Mouse (Mus musculus) layer of hippocampus, adult 8-10 months (tissue): ENCODE data around the gene Ntf5. TPM values are rescaled to one million over a fixed set of nuclear protein-coding genes. Genes with fewer than 3 reads are reported as not detected.
"Not testable (repeated sequence)": the region's sequence is repeated elsewhere in the genome, so short reads cannot be mapped to it uniquely, and the experiment has no call there.

Experiments used
- DNase-seq, 2 experiments: peaks; one replicate each; pipeline ENCODE4 v3.0.0; 2022; ENCODE audit warnings: low spot score in 2 of 2
- total RNA-seq, 4 experiments: library from RNA; stranded (reverse); gene quantifications; 2 replicates each; pipeline ENCODE4 v1.2.4; 2022

The Ntf5 gene
- total RNA-seq = under 1 TPM in 3 of 4 experiments, not detected in 1; 0.31 to 0.39 (median 0.31) TPM

DNA sequence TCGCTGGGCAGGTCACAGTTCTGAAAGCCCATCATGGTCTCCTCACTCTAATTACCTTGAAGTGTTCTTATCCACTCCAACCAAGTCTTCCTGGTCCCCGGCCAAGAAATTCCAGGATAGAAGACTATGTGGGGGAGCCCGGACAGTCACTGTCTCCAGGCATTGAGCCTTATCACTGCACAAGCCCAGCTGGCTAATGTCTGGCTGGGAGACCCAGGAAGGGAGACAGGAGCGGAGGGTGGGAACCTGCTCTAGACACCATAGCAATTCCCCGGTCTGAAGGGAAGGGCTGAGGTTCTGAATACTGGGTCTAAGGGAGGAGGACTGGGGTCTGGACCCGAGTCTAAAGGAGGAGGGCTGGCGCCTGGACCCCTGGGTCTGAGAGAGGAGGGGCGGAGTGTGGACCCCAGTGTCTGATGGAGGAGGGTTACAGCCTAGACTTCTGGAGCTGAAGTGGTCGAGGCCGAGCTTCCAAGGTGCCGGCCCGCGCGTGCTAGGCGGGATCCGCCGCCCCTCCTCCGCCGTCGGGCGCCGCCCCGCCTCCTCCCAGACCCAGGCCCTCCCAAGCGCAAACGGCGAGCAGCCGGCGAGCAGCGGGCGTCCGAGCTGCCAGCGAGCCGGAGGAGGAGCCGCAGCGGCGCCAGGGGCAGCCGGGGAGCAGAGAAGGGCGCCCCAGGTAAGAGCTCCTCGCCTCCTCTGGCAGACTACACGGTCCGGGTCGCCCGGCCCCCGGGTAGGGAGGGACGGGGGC is at the start of gene Ntf5:
Ntf5 (plus strand) TSS at position 583 of the 751 bp plus-strand sequence.
- no peak for DNase-seq

DNA sequence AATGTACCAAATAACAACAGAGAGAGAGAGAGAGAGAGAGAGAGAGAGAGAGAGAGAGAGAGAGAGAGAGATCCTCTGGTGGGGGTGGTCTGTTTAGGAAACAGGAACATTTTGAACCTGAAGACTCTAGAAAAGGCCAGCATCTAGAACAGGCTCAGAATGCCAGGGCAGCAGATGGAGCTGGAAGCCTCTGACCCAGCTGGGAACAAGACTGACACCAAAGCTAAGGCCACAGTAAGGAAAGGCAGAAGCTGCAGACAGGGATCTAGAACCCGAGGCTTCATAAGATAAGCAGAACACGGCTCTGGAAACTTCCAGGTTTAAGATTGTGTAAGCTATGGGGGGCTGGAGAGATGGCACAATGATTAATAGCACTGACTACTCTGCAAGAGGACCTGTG is 49.5 kb upstream of the Ntf5 start:
- DNase-seq = no peak

DNA sequence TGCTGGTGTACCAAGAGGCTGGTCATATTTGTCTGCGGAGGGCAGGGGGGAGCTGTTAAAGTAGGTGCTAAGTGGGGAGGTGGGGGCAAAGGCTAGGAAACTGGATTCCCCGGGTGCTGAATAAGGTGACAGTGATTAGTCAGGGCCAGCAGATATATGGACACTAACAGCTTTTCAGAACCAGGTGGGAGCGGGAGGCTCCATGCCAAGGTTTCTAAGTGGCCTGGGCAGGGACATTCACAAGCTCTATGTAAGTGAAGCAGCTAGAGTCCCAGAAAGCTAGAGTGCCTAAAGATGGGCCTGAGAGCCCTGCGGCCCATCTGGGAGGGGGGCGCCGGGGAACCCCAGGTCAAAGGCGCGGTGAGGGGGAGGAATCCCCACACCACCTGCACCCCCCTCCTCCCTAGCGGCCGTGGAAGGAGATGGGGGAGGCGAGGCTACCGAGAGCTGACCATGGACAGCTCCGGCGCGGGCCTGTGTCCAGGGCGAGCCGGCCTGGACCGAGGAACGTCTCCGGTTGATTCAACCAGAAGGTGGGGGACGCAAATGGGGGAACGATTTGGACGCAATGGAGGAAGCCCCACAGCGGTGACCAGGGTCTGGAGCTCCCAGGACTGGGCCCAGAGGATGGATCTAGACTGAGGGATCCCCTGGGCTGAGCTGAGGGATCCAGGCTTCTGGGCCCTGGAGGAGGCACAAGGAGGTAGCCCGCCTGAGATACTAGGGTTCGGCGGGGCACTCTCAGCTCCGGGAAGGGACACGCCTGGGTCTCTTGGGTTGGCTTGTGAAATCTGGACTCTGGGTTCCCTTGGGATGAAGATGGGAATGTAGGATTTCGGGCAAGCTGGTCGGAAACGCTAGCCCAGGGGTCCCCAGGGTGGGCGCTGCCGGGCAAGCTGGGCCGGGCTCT is 47.5 kb upstream of the Ntf5 start:
- DNase-seq = no peak

DNA sequence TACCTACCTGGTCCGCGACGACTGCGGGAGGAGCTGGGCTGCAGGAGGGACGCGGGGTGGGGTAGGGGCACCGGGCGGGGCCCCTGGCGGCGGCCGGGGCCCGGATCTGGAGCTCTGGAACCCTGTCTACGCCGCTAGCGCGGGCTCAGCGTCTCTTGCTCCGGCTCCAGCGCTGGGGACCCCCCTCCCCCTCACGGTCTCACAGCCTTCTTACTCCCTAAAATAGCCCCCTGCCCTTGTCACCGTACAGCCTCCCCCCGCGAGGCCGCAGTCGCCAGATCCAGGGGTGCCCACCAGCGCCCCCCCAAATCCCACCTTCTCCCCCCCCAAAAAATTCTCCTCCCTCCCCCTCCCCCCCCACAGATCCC is 46.9 kb upstream of the Ntf5 start, which contains the start of gene Ppfia3:
Ppfia3 (minus strand) TSS at position 368 of the 368 bp plus-strand sequence.
- DNase-seq = no peak

DNA sequence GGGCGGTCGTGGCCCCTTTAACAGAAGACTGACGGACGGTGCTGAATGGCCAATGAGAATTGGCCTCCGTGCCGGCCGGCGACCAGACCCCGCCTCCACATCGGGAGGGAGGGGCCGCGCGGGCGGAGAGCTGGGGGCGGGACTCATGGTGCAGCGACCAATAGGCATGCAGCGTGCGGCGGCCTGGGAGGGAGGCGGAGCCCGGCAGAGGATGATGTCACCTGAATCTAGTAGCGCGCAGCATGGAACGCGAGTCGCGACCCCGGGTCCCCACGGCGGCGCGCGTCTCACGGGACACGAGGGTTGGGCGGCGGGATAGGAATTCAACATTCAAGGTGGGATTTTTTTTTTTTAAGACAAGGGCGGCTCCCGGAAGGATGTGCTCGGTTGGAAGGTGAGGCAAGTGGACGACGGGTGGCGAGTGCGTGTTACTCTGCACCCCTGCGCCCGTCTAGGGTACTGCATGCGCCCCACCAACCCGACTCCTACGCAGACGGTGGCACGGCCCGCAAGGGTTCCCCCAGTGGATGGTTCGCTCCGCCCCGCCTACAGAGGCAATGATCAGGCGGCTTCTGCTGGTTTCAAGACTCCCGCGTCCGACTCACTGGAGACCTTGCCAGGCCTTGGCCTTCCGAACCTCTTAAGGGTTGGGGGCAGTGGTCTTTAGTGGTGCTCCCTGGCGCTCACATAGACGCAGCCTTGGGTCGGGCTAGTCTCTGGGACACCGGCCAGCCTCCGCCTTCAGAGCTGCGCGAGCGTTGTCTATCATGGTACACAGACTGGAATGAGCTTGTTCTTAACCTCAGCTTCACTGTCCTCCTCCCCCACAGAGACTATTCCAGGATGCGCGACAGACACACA is 46.2 kb upstream of the Ntf5 start:
- peak; percentile 97 to 99 for DNase-seq

DNA sequence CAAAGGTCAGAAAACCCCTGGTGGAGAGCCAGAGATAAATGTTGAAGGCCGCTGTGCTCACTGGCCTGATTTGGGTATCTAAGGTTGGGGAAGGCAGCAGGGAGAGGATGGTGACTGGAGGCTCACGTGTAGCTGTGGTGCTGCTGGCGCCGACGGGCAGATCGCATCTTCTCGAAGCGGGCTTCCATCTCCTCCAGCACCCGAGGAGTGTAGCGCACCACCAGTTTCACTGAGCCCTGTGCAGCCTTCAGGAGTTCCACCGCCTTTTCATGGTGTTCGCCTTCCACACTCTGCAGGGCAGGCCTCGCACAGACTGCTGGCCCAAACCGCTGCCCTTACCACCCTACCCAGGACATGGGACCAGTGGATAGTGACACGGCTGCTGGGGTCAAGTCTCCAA is 45.3 kb upstream of the Ntf5 start:
- no peak for DNase-seq

DNA sequence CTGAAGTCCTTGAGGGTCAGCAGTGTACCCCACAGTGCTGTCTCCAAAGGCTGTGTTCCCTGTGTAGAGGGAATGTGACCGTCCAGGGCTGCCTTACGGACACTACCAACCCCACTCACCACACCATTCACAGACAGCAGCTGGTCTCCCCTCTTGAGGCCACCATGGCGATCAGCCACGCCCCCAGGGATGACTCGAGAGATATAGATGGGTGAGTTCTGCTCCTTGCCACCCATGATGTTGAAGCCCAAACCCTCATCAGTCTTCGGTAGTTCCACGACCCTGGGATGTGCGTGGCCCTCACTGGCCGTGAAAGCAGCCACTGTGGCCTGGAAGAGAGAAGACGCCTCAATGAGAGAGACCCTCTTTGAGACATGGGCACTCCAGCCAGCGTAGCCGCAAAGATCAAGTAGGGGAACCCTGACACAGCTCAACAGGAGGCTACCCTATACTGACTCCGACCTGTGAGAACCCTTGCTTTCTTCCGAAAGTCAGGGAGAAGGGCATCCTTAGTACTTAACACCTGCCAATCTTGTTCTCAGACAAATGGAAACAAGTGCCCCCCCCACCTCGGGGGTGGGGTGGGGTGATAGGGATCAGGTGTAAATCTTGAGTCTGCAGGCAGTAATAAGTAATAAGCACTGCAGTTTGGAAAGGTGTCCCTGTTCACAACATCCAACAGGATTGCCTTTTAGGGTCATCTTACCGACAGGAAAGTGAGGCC is 44.3 kb upstream of the Ntf5 start:
- DNase-seq = no peak

DNA sequence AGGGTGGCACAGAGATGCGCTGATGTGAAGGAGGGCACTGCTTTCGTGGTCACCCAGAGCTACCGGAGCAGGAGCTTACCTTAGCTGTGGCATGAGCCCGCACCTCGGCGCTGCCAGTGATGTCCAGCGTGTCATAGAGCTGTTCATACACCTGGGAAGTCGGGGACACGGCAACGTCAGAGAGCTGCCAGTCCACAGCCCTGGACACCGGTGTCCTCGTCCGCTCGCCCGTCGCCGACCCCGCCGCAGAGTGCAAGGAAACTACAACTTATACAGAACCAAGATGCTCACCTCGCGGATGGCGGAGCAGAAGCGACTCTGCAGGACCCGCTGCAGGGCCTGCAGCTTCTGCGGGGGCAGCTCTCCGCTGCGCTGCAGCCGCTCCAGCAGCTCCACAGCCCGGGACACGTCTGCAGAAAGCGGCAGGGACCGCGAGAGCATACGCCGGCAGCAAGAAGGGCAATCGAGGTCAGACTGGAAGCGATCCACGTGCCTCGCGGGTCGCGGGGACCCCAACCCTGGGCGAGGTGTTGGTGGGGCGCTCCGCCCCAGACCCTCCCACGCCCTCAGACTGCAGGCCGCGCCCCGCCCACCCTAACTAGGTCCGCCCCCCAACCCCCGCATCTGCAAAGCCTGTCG is 43.5 kb upstream of the Ntf5 start:
- no peak for DNase-seq

DNA sequence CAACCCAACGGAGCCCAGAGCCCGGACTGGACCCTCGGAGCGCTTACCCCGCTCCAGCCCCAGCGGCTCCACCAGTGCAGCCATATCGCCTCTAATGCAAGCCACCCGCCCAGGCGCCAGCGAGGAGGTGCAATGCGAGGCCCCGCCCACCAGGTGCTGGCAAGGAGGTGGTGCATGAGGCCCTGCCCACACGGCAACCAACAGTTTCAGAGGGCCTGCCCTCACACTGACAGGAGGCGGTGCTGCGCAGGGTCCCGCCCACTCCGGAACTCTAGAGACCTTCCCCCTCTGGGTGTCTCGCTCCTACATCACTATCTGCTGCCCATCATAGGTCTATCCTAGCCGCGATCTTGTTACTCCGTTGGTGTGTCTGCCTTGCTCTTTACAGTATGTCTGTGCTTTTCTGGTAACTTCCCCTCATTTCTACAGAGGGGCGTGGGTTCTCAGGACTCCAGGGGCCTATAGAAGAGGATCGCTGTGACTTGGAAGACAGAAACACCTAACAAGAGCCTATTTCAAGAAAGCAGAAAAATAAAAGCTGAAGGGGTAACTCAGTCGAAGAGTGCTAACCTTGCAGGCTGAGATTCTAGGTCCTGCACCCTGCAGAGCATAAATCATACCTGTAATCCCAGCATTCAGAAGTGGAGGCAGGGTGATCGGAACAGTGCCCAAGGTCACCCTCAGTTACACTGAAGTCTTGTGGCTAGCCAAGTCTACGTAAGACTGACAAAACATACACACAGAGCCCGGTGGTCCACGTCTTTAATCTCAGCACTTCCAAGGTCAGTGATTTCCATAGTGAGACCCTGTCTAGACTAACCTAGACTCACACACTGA is 42.8 kb upstream of the Ntf5 start, which contains the start of gene Lin7b:
Lin7b (minus strand) TSS at position 109 of the 837 bp plus-strand sequence.
- peak; percentile 90 to 93 for DNase-seq

DNA sequence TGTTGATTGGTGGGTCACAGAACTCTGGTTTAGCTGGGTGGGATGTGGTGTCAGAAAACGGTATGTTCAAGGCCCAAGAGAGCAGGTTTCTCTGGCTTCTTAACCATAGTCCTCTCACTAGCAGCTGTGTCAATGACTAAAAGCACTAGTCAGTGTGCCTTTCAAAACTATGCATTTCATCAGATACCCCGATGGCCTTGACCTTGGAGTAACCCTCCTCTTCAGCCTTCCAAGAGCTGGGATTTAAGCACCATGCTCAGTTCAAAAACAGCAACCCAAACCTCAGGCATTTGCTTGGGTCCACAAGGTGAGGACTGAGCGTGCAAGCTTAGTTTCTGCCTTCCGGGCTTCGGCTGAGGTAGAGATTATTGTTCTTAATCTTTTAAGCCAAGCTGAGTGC is 41.1 kb upstream of the Ntf5 start:
- DNase-seq = no peak

DNA sequence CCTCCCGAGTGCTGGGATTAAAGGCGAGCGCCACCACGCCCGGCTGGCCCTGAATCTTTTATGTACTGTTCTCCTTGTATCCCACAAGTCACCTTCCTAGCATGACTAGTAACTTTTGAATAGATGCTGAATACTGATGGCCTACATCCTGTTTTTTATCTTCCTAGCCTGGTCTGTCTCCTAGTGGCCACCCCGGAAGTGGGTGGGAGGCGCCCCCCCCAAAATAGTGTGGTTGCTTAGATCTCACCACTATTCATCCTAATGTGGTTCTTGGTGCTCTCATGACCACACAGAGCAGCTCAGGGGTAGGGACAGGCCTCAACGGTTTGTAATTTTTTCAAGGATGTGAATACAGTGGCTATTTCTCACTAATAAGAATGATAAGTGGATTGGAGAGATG is 38.9 kb upstream of the Ntf5 start:
- DNase-seq = no peak

DNA sequence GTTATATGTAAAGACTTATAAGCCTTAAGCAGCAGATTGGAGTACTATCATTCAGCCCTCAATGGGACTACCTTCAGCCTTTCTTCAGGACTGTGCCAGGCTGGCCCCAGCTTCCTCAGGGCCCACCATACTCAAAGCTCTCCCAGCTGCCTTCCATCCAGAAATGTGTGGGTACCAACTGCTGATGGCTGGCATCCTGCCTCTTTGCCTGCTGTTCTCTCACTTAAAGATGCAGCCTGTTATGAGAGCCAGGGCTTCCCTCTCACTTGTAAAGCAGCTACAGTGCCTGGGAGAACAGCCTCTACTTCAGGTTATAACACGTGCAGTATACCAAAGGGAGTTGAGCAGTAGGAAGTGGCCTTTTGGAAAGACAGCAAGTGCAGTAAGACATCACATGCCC is 37.4 kb upstream of the Ntf5 start:
- DNase-seq = no peak

DNA sequence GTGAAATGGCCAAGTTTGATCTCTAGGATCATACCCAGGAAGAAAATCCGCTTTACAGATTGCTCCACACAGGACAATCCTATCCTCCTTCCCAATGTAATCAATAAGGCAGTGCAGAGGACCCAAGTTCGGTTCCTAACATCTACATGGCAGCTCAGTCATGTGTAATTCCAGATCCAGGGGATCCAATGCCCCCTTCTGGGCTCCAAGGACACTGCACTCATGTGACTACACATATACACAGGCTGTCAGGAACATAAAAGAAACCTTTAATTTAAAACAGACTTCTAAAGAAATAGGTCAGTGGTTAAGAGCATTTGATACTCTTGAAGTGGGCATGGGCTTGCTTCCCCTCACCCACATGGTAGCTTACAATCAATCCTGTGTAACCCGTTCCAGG is 27.4 kb upstream of the Ntf5 start:
- no peak for DNase-seq

DNA sequence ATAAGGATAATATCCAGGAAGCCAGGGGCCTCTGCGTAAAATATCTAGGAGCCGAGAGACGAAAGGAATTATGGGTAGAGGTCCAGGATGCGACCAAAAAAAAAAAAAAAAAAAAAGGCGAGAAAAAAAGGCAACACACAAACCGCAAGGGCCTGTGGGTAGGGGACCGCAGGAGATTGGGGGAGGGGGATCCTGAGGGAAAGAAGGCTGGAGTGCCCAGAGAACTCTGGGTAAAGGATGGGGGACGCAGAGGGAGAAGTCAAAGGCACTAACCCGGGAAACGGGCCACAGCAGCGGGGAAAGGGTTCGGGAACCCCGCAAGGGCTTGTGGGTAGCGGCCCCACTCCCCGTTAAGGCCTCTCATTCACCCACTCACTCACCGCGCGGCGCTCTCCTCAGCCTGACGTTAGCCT is 18.4 kb upstream of the Ntf5 start:
- no peak for DNase-seq

DNA sequence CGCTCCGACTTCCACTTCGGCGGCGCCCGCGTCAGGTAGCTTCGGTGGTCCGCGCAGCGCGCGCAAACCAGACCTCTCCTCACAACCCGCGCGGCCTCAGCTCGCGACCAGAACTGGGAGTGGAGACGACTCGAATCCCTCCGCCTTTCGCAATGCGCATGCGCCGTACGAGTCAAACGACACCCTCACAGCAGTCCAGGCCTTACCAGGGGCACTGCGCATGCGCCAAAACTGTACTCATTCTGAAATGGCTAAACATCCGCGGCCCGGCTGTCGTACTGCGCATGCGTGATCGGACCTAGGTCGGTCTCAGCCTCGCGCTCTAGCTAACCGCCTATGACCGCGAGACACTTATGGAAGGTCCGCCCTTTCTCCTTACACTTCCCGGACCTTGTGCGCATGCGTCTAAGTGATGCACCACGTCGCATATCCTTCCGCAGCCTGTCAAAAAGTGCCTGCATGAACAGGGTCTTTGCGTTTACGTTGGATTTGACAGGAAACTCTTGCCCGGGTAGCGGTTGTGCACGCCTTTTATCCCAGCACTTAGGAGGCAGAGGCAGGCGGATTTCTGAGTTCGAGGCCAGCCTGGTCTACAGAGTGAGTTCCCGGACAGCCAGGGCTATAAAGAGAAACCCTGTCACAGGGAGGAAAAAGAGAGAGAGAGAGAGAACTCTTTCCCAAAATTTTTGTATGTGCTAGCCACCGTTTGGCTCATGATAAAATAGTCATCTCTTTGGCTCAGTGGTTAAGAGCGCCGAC is 17.7 kb upstream of the Ntf5 start, which contains the start of gene Snrnp70:
Snrnp70 (minus strand) TSS at position 165 of the 759 bp plus-strand sequence.
- DNase-seq = peak; percentile 100

DNA sequence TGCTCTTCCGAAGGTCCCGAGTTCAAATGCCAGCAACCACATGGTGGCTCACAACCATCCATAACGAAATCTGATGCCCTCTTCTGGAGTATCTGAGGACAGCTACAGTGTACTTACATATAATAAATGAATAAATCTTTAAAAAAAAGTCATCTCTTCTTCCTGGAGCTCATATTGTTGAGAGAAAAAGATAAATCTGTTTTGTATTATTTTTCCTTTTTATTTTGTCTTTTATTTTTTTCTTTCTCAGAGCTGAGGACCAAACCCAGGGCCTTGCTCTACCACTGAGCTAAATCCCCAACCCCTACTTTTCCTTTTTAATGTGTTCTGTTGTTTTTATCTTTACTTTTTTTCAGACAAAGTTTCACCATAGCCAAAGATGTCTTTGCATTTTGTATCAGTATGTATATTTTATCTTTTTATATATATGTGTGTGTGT is 17.1 kb upstream of the Ntf5 start:
- DNase-seq = not testable (repeated sequence)

DNA sequence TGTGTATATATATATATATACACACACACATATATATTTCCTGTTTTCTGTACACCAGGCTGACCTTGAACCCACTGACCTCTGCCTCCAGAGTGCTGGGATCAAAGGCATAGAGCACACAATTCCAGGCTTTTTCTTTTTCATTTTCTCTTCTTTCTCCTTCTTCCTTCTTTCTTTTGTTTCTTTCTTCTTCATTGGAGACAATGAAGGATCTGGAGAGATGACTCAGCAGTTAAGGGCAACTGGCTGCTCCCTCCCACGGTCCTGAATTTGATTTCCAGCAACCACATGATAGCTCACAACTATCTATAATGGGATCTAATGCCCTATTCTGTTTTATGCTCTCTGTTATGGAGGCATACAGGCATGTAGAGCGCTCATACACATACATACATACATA is 16.7 kb upstream of the Ntf5 start:
- DNase-seq = no peak

DNA sequence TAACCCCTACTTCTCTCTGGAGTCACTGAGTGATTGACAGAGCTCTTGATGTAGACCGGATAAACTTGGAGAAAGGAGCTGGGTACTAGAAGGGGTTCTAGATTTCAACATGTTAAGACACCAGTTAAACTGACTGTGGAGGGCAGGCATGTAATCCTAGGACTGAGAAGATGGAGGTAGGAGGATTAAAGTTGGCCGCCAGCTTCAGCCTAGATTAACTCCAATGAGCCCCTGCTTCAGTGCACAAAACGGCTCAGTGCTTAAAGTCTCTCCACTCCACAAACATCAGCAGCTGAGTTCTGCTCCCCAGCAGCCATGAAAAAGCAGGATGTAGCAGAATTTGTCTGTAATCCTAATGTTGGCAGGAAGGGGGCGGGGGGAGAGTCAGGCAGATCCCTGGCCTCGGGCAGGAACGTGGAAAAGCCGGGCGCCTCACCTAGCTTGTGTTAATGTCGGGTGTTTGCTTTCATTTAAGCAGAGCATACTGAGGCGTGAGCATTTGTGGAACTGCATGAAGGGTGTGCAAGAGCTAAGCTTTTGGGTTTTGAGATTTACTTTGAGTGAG is 11.9 kb upstream of the Ntf5 start:
- DNase-seq = no peak
